Mouse (Mus musculus) right cerebral cortex, postnatal 4 days (tissue): ENCODE measurements at regions not wholly inside any gene's neighbourhood (a gene's known extent, or its start where the extent isn't known, plus 50 kb on each side); places are given as distances from the start of the nearest gene placed in this dataset.

ENCODE experiments used
- DNase-seq: peaks from one replicate; pipeline ENCODE4 v3.0.0-alpha.2; 2022

- DNase-seq, result no peak
Measured at GRCm38 (mm10) chr5:75472484-75472883, 102.2 kb upstream of the Kit start.

GRCm38 (mm10) chr5:75475414-75475813 lies 99.3 kb upstream of the Kit start:
- DNase-seq, result no peak

- no peak for DNase-seq
Measured at GRCm38 (mm10) chr5:75478499-75478898, 96.2 kb upstream of the Kit start.

GRCm38 (mm10) chr5:75479149-75479548 lies 95.6 kb upstream of the Kit start:
- DNase-seq, result no peak

GRCm38 (mm10) chr5:75481595-75481994 lies 93.1 kb upstream of the Kit start:
- no peak for DNase-seq

- no peak for DNase-seq
Measured at GRCm38 (mm10) chr5:75484330-75484729, 90.4 kb upstream of the Kit start.

- no peak for DNase-seq
Measured at GRCm38 (mm10) chr5:75490806-75491205, 83.9 kb upstream of the Kit start.

- no peak for DNase-seq
Measured at GRCm38 (mm10) chr5:75494143-75494542, 80.6 kb upstream of the Kit start.

GRCm38 (mm10) chr5:75499053-75499452 lies 75.7 kb upstream of the Kit start:
- no peak for DNase-seq

- DNase-seq, result no peak
Measured at GRCm38 (mm10) chr5:75499695-75500094, 75.0 kb upstream of the Kit start.

- no peak for DNase-seq
Measured at GRCm38 (mm10) chr5:75500654-75501416, 73.9 kb upstream of the Kit start.

GRCm38 (mm10) chr5:75503673-75504072 lies 71.0 kb upstream of the Kit start:
- DNase-seq, result no peak

GRCm38 (mm10) chr5:75512521-75513422 lies 61.9 kb upstream of the Kit start:
- DNase-seq, result no peak

GRCm38 (mm10) chr5:75518213-75518612 lies 56.5 kb upstream of the Kit start:
- DNase-seq, result no peak

GRCm38 (mm10) chr5:75523041-75523678 lies 51.6 kb upstream of the Kit start:
- no peak for DNase-seq
